Mouse (Mus musculus) heart, postnatal 4 days (tissue): Measurements from ENCODE around the gene N4bp2l2. TPM values are rescaled to one million over a fixed set of nuclear protein-coding genes. Genes with fewer than 3 reads are reported as not detected.

ENCODE experiments used
- DNase-seq: peaks from one replicate; pipeline ENCODE4 v3.0.0; 2021
- total RNA-seq, 2 experiments: library from RNA; stranded (reverse); gene quantifications; 2 replicates each; pipeline ENCODE4 v1.2.3; 2021

Gene N4bp2l2
- total RNA-seq, 2 experiments from 2014 or later = 62.4 to 62.9 TPM

GRCm38 (mm10) chr5:150595366-150596016 is 70.5 kb downstream of the N4bp2l2 start:
- DNase-seq = no peak

GRCm38 (mm10) chr5:150594649-150595339 is 71.2 kb downstream of the N4bp2l2 start:
- DNase-seq = no peak

- DNase-seq = peak; percentile 40
Observed at GRCm38 (mm10) chr5:150593756-150594648, 72.0 kb downstream of the N4bp2l2 start.

- DNase-seq = peak; percentile 19
Observed at GRCm38 (mm10) chr5:150592904-150593755, 72.9 kb downstream of the N4bp2l2 start.

GRCm38 (mm10) chr5:150592186-150592903 is 73.6 kb downstream of the N4bp2l2 start:
- DNase-seq = no peak

GRCm38 (mm10) chr5:150589945-150590344 is 76.0 kb downstream of the N4bp2l2 start:
- DNase-seq = no peak

GRCm38 (mm10) chr5:150584337-150584729 is 81.7 kb downstream of the N4bp2l2 start:
- no peak for DNase-seq

GRCm38 (mm10) chr5:150583622-150584336 is 82.2 kb downstream of the N4bp2l2 start:
- peak; percentile 16 for DNase-seq

GRCm38 (mm10) chr5:150583181-150583580 is 82.8 kb downstream of the N4bp2l2 start:
- no peak for DNase-seq

GRCm38 (mm10) chr5:150581180-150581579 is 84.8 kb downstream of the N4bp2l2 start:
- DNase-seq = no peak

- DNase-seq = no peak
Observed at GRCm38 (mm10) chr5:150578613-150579171, 87.3 kb downstream of the N4bp2l2 start.

GRCm38 (mm10) chr5:150576832-150577231 is 89.2 kb downstream of the N4bp2l2 start:
- DNase-seq = no peak

GRCm38 (mm10) chr5:150574885-150575284 is 91.1 kb downstream of the N4bp2l2 start:
- DNase-seq = no peak

- no peak for DNase-seq
Observed at GRCm38 (mm10) chr5:150574403-150574802, 91.6 kb downstream of the N4bp2l2 start.

- DNase-seq = no peak
Observed at GRCm38 (mm10) chr5:150570496-150571219, 95.3 kb downstream of the N4bp2l2 start.

GRCm38 (mm10) chr5:150566971-150567370 is 99.0 kb downstream of the N4bp2l2 start:
- DNase-seq = no peak

GRCm38 (mm10) chr5:150566226-150566625 is 99.8 kb downstream of the N4bp2l2 start:
- DNase-seq = no peak

- no peak for DNase-seq
Observed at GRCm38 (mm10) chr5:150564426-150564825, 101.6 kb downstream of the N4bp2l2 start.

- no peak for DNase-seq
Observed at GRCm38 (mm10) chr5:150561783-150562182, 104.2 kb downstream of the N4bp2l2 start.

- no peak for DNase-seq
Observed at GRCm38 (mm10) chr5:150561376-150561775, 104.6 kb downstream of the N4bp2l2 start.
